Mouse (Mus musculus) forebrain, embryonic 11.5 days (tissue): ENCODE measurements at regions not wholly inside any gene's neighbourhood (a gene's known extent, or its start where the extent isn't known, plus 50 kb on each side); places are given as distances from the start of the nearest gene placed in this dataset.

Experiments
- ATAC-seq: fragments of 200-750 bp; cut with Nextera tagmentation; replicated peaks from 2 replicates; pipeline ENCODE4 v1.8.0; 2017; ENCODE audit warnings: moderate TSS enrichment; ENCODE audit not compliant: low FRiP score
- DNase-seq: peaks from one replicate; pipeline ENCODE4 v3.0.0-alpha.2; 2017; ENCODE audit warnings: low spot score
- H3K27ac ChIP-seq: fragments of 300-500 bp; sonication (generic); 2 replicates; pipeline ENCODE4 v1.5.1; 2014; ENCODE audit warnings: low read depth, low read length
- H3K27me3 ChIP-seq: fragments of 300-500 bp; sonication (generic); 2 replicates; pipeline ENCODE4 v1.6.1; 2014; ENCODE audit warnings: mild to moderate bottlenecking, low read length, mixed read lengths; ENCODE audit not compliant: control insufficient read depth, insufficient read depth
- H3K36me3 ChIP-seq: fragments of 300-500 bp; sonication (generic); 2 replicates; pipeline ENCODE4 v1.6.1; 2014; ENCODE audit warnings: mild to moderate bottlenecking, low read length, moderate library complexity, mixed read lengths; ENCODE audit not compliant: control insufficient read depth, insufficient read depth
- H3K4me1 ChIP-seq: fragments of 300-500 bp; sonication (generic); replicated peaks from 2 replicates; pipeline ENCODE4 v1.6.1; 2014; ENCODE audit warnings: low read length, mixed read lengths; ENCODE audit not compliant: control insufficient read depth, insufficient read depth
- H3K4me2 ChIP-seq: fragments of 300-500 bp; sonication (generic); 2 replicates; pipeline ENCODE4 v1.6.1; 2014; ENCODE audit warnings: low read depth, mild to moderate bottlenecking, low read length, moderate library complexity, mixed read lengths; ENCODE audit not compliant: severe bottlenecking
- H3K4me3 ChIP-seq: fragments of 300-500 bp; sonication (generic); 2 replicates; pipeline ENCODE4 v1.5.1; 2014; ENCODE audit warnings: low read depth, low read length
- H3K9ac ChIP-seq: fragments of 300-500 bp; sonication (generic); 2 replicates; pipeline ENCODE4 v1.6.1; 2014; ENCODE audit warnings: low read length
- H3K9me3 ChIP-seq: fragments of 300-500 bp; sonication (generic); 2 replicates; pipeline ENCODE4 v1.6.1; 2016; ENCODE audit warnings: low read length, mixed read lengths; ENCODE audit not compliant: control insufficient read depth
- WGBS: fragments of 180-500 bp; shearing (Covaris S2); extraction: QIAGEN DNeasy Blood & Tissue Kit; methylation state at CpG from one replicate; pipeline ENCODE4 v1.1.7; 2014; 5-methylcytosine and 5-hydroxymethylcytosine counted together

DNA sequence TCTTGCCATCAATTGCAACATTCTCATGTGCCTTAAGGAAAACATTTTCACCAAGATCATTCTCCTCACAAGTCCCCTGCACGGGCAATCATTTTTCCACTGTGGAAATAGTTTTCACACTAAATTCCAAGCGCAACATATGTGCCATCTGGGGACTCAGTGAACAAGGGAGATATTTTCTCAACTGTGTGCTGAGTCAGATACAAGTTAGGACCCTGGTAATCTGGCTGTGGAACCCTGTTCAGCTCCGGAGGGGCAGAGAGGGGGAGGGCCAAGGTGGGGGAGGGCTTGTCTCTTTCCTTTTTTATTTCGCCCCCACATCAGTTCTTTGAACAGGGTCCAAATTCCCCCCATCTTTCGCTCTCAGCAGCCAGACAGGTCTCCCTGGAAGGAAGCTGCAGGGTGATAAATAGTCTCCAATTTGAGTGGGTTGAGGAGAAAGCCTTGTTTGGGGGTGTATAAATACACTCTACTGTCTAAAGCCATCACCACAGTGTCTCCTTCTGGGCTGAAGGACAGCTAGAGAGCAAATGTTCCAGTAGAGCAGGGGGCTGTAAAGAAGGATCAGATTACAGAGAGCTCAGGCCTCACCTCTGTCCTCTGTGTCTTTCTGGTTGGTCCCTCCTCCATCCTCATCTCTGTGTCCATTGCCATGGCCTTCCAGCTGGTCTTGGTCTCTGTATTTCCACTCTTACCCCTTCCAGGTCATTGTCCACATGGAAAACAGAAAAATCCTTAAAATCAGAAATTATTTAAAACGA lies 134.3 kb downstream of the Mis18a start:
- Histone ChIP-seq H3K4me2 (no peak overlapping the region), H3K4me3 (no peak overlapping the region), H3K27ac (no peak overlapping the region), H3K9ac (no peak overlapping the region), H3K27me3 (no peaks in the 10 kb centered on the region), H3K36me3 (no peaks in the 10 kb centered on the region), H3K4me1 (no peaks in the 10 kb centered on the region), H3K9me3 (no peaks in the 10 kb centered on the region; the same call in 1 of the 2 replicates)
- no peak for ATAC-seq
- no peak for DNase-seq
- 89% methylated on average over 6 of the region's 6 CpGs for WGBS

DNA sequence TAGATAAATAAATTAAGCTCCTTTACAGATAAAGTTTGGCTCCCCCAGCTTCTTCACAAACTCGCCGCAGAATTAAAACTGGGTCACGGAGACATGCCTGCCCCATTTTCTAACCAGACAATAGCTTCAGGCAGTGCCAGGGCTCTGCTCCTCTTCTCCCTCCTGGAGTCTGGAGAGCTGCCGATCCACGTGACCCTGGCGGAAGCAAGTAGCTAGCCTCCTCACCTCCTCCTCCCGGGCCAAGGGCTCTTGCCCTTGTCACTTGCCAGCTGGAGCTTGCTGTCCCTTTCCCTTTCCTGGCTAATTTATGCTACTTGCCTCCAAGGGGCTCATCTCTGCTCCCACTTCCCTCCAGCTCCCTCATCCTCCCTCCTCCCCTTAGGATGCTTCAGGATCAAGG lies 142.0 kb downstream of the Mis18a start:
- Histone ChIP-seq H3K4me3 (no peak overlapping the region), H3K9ac (no peak overlapping the region), H3K36me3 (no peaks in the 10 kb centered on the region), H3K4me2 (no peak overlapping the region), H3K4me1 (no peaks in the 10 kb centered on the region), H3K9me3 (no peaks in the 10 kb centered on the region), H3K27me3 (no peaks in the 10 kb centered on the region), H3K27ac (no peak overlapping the region)
- no peak for DNase-seq
- WGBS: 87% methylated on average over 7 of the region's 7 CpGs
- ATAC-seq: no peak

DNA sequence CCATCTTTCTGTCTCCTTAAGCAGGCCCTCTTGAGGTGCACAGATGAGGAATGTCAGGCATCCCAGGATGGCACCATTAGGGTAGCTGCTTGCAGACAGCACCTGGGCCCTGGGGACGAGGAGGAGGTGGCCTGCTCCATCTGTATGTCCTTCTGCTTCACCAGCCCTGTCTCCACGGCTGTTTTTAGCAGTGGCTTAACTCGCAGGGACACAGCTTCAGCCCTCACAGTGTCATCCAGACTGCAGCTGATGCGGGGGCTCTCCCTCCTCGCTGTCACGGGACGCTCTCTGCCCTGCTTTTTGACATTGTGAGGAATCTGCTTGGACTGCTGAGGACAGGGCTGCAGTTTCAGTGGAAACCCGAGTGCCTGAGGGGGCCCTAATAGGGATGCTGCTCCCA lies 146.8 kb downstream of the Mis18a start:
- DNase-seq: no peak
- Histone ChIP-seq H3K27me3 (no peaks in the 10 kb centered on the region), H3K9ac (no peak overlapping the region), H3K36me3 (no peaks in the 10 kb centered on the region), H3K27ac (no peak overlapping the region), H3K4me2 (no peak overlapping the region), H3K4me1 (no peaks in the 10 kb centered on the region), H3K4me3 (no peak overlapping the region), H3K9me3 (no peaks in the 10 kb centered on the region)
- no peak for ATAC-seq
- 68% methylated on average over 8 of the region's 8 CpGs for WGBS

DNA sequence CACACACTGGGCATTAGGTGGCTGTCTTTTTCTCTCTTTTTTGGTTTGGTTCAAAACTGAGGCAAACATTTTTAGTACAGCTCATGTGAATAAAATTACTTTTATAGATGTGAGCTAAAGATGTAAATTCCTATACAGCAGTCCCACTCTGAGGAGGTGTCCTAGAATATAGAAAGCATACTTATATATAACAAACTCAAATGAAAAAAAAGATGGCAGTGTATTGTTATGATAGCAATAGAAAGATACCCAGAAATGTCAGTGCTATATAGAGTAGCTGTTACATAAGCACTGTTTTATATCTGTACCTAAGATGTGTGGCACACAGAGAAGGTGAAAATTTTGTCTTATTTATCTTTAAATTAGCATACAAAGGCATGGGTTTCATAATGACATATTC lies 156.1 kb downstream of the Mis18a start:
- Histone ChIP-seq H3K27me3 (no peaks in the 10 kb centered on the region), H3K36me3 (no peaks in the 10 kb centered on the region), H3K27ac (no peak overlapping the region), H3K9me3 (no peaks in the 10 kb centered on the region), H3K4me2 (no peak overlapping the region), H3K9ac (no peak overlapping the region), H3K4me1 (no peaks in the 10 kb centered on the region), H3K4me3 (no peak overlapping the region)
- ATAC-seq (no peak), DNase-seq (no peak)

DNA sequence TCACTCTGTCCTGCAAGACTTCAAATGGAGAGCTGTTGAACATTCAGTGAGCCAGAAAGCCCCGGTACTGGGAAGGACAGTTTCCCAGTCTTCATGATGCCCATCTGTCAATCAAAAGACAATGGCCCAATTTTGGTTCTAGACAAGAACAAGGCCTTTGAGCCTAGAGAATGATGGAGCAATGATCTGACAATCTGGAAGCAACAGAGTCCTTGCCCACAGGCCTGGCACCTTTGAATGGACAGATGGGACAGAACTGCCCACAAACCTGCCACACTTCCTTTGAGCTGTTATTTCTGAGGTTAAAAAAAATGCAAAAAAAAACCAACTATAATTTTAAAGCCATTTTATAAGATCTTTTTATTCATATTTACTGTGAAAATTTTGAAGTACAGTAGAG lies 157.4 kb downstream of the Mis18a start:
- Histone ChIP-seq H3K27me3 (no peaks in the 10 kb centered on the region), H3K9me3 (no peaks in the 10 kb centered on the region), H3K4me3 (no peak overlapping the region), H3K4me2 (no peak overlapping the region), H3K36me3 (no peaks in the 10 kb centered on the region), H3K4me1 (no peaks in the 10 kb centered on the region), H3K9ac (no peak overlapping the region), H3K27ac (no peak overlapping the region)
- ATAC-seq: no peak
- no peak for DNase-seq
- 90% methylated on average over 1 of the region's 1 CpGs for WGBS

- no peaks in the 10 kb centered on the region for H3K9me3 ChIP-seq
- H3K4me2 ChIP-seq: no peak overlapping the region
- no peaks in the 10 kb centered on the region for H3K4me1 ChIP-seq
- no peak overlapping the region for H3K9ac ChIP-seq
- ATAC-seq (no peak), DNase-seq (no peak)
- H3K27ac ChIP-seq: no peak overlapping the region
- H3K27me3 ChIP-seq: no peaks in the 10 kb centered on the region
- WGBS: 67% methylated on average over 2 of the region's 2 CpGs
- H3K4me3 ChIP-seq: no peak overlapping the region
- H3K36me3 ChIP-seq: no peaks in the 10 kb centered on the region
Observed at GRCm38 (mm10) chr16:90565182-90565581, 162.0 kb downstream of the Mis18a start.

GRCm38 (mm10) chr16:90553120-90553519 lies 167.3 kb downstream of the Hunk start:
- ATAC-seq (no peak), DNase-seq (no peak)
- Histone ChIP-seq H3K4me2 (no peak overlapping the region), H3K4me3 (no peak overlapping the region), H3K27ac (no peak overlapping the region), H3K9ac (no peak overlapping the region), H3K9me3 (no peaks in the 10 kb centered on the region; the same call in 1 of the 2 replicates), H3K27me3 (no peaks in the 10 kb centered on the region), H3K4me1 (no peaks in the 10 kb centered on the region), H3K36me3 (no peaks in the 10 kb centered on the region)
- WGBS: 90% methylated on average over 7 of the region's 7 CpGs

DNA sequence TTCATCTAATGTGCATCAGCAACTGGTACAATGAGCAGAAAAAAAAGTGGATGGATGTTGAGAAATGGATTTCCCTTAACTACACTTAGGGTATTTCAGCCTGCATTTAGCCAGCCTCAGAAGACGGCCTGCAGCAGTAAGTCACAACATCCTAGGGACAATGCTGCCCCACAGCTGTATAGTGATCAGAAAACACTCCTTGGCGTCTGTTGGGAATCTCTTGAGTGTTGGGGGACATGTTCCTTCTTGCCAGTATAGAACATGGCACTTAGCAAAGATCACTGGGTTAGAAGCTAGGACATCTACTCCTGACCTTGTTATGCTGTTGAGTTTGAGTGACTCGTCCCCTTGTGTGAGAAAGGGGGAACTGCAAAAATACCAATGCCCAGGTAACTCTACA lies 165.2 kb downstream of the Hunk start:
- Histone ChIP-seq H3K27me3 (no peaks in the 10 kb centered on the region), H3K4me3 (no peak overlapping the region), H3K9me3 (no peaks in the 10 kb centered on the region; the same call in 1 of the 2 replicates), H3K9ac (no peak overlapping the region), H3K4me1 (no peaks in the 10 kb centered on the region), H3K36me3 (no peaks in the 10 kb centered on the region), H3K4me2 (no peak overlapping the region), H3K27ac (no peak overlapping the region)
- ATAC-seq (no peak), DNase-seq (peak; percentile 41)
- 90% methylated on average over 3 of the region's 3 CpGs for WGBS

- H3K4me1 ChIP-seq: no peaks in the 10 kb centered on the region
- ATAC-seq (no peak), DNase-seq (peak; percentile 35)
- H3K9ac ChIP-seq: no peak overlapping the region
- whole genome bisulfite sequencing: 73% methylated on average over 13 of the region's 13 CpGs
- no peaks in the 10 kb centered on the region for H3K27me3 ChIP-seq
- no peaks in the 10 kb centered on the region for H3K36me3 ChIP-seq
- no peaks in the 10 kb centered on the region; the same call in 1 of the 2 replicates for H3K9me3 ChIP-seq
- no peak overlapping the region for H3K4me3 ChIP-seq
- H3K27ac ChIP-seq: no peak overlapping the region
- no peak overlapping the region for H3K4me2 ChIP-seq
Observed at GRCm38 (mm10) chr16:90550058-90550795, 164.4 kb downstream of the Hunk start.
